ENCODE assay signal across 8 mouse cellular contexts in the genomic region with DNA sequence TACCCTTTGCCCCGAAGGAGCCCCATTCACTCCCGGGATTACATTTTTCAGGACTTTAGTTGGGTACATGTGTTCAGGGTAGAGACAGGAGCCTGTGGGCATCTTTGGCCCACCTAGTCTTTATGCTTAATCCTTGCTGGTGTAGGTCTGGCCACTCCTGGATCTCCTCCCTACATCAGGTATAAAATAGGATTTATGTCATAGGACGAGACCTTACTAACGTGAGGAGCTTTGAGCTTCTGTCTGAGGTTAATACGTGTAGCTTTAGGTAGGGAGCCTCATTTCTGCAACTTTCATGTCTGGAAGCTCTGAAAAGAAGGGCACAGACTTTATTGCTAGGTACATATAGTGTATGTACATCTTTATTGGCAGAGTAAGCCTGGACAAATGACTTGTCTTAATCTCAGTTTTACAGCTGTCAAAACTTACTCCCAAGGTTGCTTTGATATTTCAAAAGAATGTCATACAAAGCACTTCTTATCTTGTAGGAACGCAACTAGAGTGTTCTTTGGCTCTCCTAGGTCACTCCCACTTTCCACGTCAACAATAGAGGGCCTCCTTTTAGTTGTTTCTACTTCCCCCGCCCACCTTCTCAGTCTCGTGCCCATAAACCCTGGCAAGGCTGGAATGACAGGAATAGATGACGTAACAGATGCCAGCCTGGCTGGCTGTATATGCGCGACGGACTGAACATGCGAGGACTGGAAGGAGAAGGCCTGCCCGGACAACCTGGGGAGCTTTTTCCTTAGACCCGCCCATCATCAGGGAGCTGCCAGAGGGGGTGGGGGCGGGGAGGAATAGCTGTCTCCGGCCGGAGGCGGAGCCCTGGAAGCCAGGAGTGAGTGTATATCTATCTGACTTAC. TPM values are rescaled to one million over a fixed set of nuclear protein-coding genes. Genes with fewer than 3 reads are reported as not detected.
DNase-seq lines count a peak whose midpoint lies in the region; ATAC-seq and TF ChIP-seq lines count a peak whose summit lies in the region.

No protein-coding gene starts in this region.

- H3K27me3 ChIP-seq in embryonic facial prominence, embryonic 12.5 days, result no peaks in the 10 kb centered on the region
- no peaks in the 10 kb centered on the region for H3K27me3 ChIP-seq in kidney, adult 2 months (replicated peaks; ENCODE audit: control insufficient read depth, insufficient read depth, low read length)
- no peaks in the 10 kb centered on the region for H3K27me3 ChIP-seq in limb, embryonic 11.5 days (ENCODE audit: control insufficient read depth, insufficient read depth, low read length)
- peaks cover 22% of the 10 kb centered on the region; the same call in 1 of the 2 replicates for H3K27me3 ChIP-seq in midbrain, embryonic 12.5 days

- 7% methylated on average over 20 of the region's 20 CpGs for WGBS in embryonic facial prominence, embryonic 12.5 days
- WGBS in kidney, adult 2 months, result 11% methylated on average over 20 of the region's 20 CpGs
- WGBS in limb, embryonic 11.5 days, result 7% methylated on average over 20 of the region's 20 CpGs
- 6% methylated on average over 20 of the region's 20 CpGs for WGBS in midbrain, embryonic 12.5 days

- peak overlapping the region; percentile 66 for H3K4me3 ChIP-seq in embryonic facial prominence, embryonic 12.5 days
- peak overlapping the region; percentile 62 for H3K4me3 ChIP-seq in kidney, adult 2 months (ENCODE audit: insufficient read depth, low read depth, low read length)
- peak overlapping the region; percentile 83 for H3K4me3 ChIP-seq in limb, embryonic 11.5 days (ENCODE audit: low read depth, low read length)
- H3K4me3 ChIP-seq in midbrain, embryonic 12.5 days, result peak overlapping the region; percentile 91

- ATAC-seq in embryonic facial prominence, embryonic 12.5 days (ENCODE audit: insufficient number of reproducible peaks, insufficient read depth, low FRiP score, low TSS enrichment), result no peak
- ATAC-seq in limb, embryonic 11.5 days (ENCODE audit: insufficient number of reproducible peaks, low FRiP score, low TSS enrichment, low read depth), result peak; percentile 26; the same call in 1 of the 2 replicates
- peak; percentile 31; the same call in 1 of the 2 replicates for ATAC-seq in midbrain, embryonic 12.5 days (ENCODE audit: low FRiP score, low read depth)

- peaks cover 8% of the 10 kb centered on the region for H3K36me3 ChIP-seq in embryonic facial prominence, embryonic 12.5 days
- H3K36me3 ChIP-seq in kidney, adult 2 months (ENCODE audit: control insufficient read depth, insufficient read depth, low read length), result no peaks in the 10 kb centered on the region
- H3K36me3 ChIP-seq in limb, embryonic 11.5 days (ENCODE audit: control insufficient read depth, insufficient read depth, low read length), result peaks cover under 1% of the 10 kb centered on the region; the same call in 1 of the 2 replicates
- H3K36me3 ChIP-seq in midbrain, embryonic 12.5 days, result peaks cover 11% of the 10 kb centered on the region

- TF ChIP-seq CTCF in kidney, adult 2 months (conservative IDR thresholded peaks at IDR 0.05; ENCODE audit: insufficient read depth, insufficient read length, low read depth, low read length), result no peak

- peak; percentile 92 for DNase-seq in 3134 (ENCODE audit: extremely low read depth, insufficient read length, low spot score)
- peak; percentile 89 for DNase-seq in adrenal gland, postnatal 10 days
- DNase-seq in heart, adult 8-10 months (ENCODE audit: low spot score), result peak; percentile 83
- peak; percentile 85 for DNase-seq in kidney, adult 2 months
- peak; percentile 76 for DNase-seq in limb, embryonic 11.5 days (ENCODE audit: low spot score)
- DNase-seq in spleen, adult 18-20 months, result peak; percentile 24 to 32

- H3K9ac ChIP-seq in embryonic facial prominence, embryonic 12.5 days, result peak overlapping the region; percentile 41
- peak overlapping the region; percentile 19; the same call in 1 of the 2 replicates for H3K9ac ChIP-seq in limb, embryonic 11.5 days (ENCODE audit: low read length)
- H3K9ac ChIP-seq in midbrain, embryonic 12.5 days (replicated peaks), result peak overlapping the region; percentile 93

- H3K9me3 ChIP-seq in embryonic facial prominence, embryonic 12.5 days, result no peaks in the 10 kb centered on the region
- H3K9me3 ChIP-seq in limb, embryonic 11.5 days (ENCODE audit: control insufficient read depth, low read length), result no peaks in the 10 kb centered on the region
- no peaks in the 10 kb centered on the region for H3K9me3 ChIP-seq in midbrain, embryonic 12.5 days

- peaks cover 32% of the 10 kb centered on the region for H3K4me1 ChIP-seq in embryonic facial prominence, embryonic 12.5 days
- H3K4me1 ChIP-seq in kidney, adult 2 months (ENCODE audit: control insufficient read depth, insufficient read depth, low read length), result peaks cover 9% of the 10 kb centered on the region; the same call in 1 of the 2 replicates
- H3K4me1 ChIP-seq in limb, embryonic 11.5 days (ENCODE audit: control insufficient read depth, insufficient read depth, low read length), result peaks cover 16% of the 10 kb centered on the region
- peaks cover 33% of the 10 kb centered on the region for H3K4me1 ChIP-seq in midbrain, embryonic 12.5 days

- peak overlapping the region; percentile 68 for H3K27ac ChIP-seq in embryonic facial prominence, embryonic 12.5 days
- peak overlapping the region; percentile 87 for H3K27ac ChIP-seq in kidney, adult 2 months (ENCODE audit: insufficient read depth, low read depth, low read length)
- H3K27ac ChIP-seq in limb, embryonic 11.5 days (replicated peaks; ENCODE audit: low read depth, low read length), result no peak overlapping the region
- H3K27ac ChIP-seq in midbrain, embryonic 12.5 days (replicated peaks), result peak overlapping the region; percentile 90

- H3K4me2 ChIP-seq in embryonic facial prominence, embryonic 12.5 days (replicated peaks), result peak overlapping the region; percentile 89
- peak overlapping the region; percentile 89 for H3K4me2 ChIP-seq in limb, embryonic 11.5 days (ENCODE audit: low read depth, severe bottlenecking)
- peak overlapping the region; percentile 85 for H3K4me2 ChIP-seq in midbrain, embryonic 12.5 days (replicated peaks)

- no peak for TF ChIP-seq POLR2A in kidney, adult 2 months (IDR thresholded peaks at IDR 0.05; ENCODE audit: low read depth, low read length)

RNA-seq across cellular contexts. Expression of gene Ormdl3, which starts 0.7 kb away (rescaled TPM):
- 100 to 1,000 TPM; 135 to 143 TPM for total RNA-seq in adrenal gland, postnatal 10 days (2021)
- polyA plus RNA-seq in embryonic facial prominence, embryonic 12.5 days (2016; fragmentation: Nextera tagmentation; extraction: Ambion mirVana), result 62.8 and 64.2 TPM in 2 replicates
- total RNA-seq in heart, adult 8-10 months (2022), result 10 to 100 TPM; 39.7 to 46.4 (median 43.1) TPM
- 57.2 and 60.2 TPM in 2 replicates for polyA plus RNA-seq in kidney, adult 2 months (2012; rRNA removed)
- 9.6 and 10.1 TPM in 2 replicates for polyA plus RNA-seq in limb, embryonic 11.5 days (2014; fragmentation: Nextera tagmentation; extraction: Ambion mirVana)
- polyA plus RNA-seq in midbrain, embryonic 12.5 days (2016; fragmentation: Nextera tagmentation; extraction: Ambion mirVana), result 67.1 and 73.1 TPM in 2 replicates

RNA-seq across cellular contexts. Expression of gene Lrrc3c, which starts 10.2 kb away (rescaled TPM):
- not detected for total RNA-seq in adrenal gland, postnatal 10 days (2021)
- polyA plus RNA-seq in embryonic facial prominence, embryonic 12.5 days (2016; fragmentation: Nextera tagmentation; extraction: Ambion mirVana), result not detected in 2 replicates
- not detected for total RNA-seq in heart, adult 8-10 months (2022)
- polyA plus RNA-seq in kidney, adult 2 months (2012; rRNA removed), result not detected in 2 replicates
- not detected in 2 replicates for polyA plus RNA-seq in limb, embryonic 11.5 days (2014; fragmentation: Nextera tagmentation; extraction: Ambion mirVana)
- polyA plus RNA-seq in midbrain, embryonic 12.5 days (2016; fragmentation: Nextera tagmentation; extraction: Ambion mirVana), result not detected in 2 replicates

RNA-seq across cellular contexts. Expression of gene Zpbp2, which starts 37.0 kb away (rescaled TPM):
- under 1 TPM in 1 of 2 experiments, not detected in 1; 0.48 TPM for total RNA-seq in adrenal gland, postnatal 10 days (2021)
- polyA plus RNA-seq in embryonic facial prominence, embryonic 12.5 days (2016; fragmentation: Nextera tagmentation; extraction: Ambion mirVana), result not detected in 2 replicates
- total RNA-seq in heart, adult 8-10 months (2022), result not detected
- polyA plus RNA-seq in kidney, adult 2 months (2012; rRNA removed), result 0.26 and 0.34 TPM in 2 replicates
- 0.45 and 1.2 TPM in 2 replicates for polyA plus RNA-seq in limb, embryonic 11.5 days (2014; fragmentation: Nextera tagmentation; extraction: Ambion mirVana)
- 0.37 TPM in 1 of 2 replicates, not detected in the other for polyA plus RNA-seq in midbrain, embryonic 12.5 days (2016; fragmentation: Nextera tagmentation; extraction: Ambion mirVana)

RNA-seq across cellular contexts. Expression of gene Gm12355, which starts 37.5 kb away (rescaled TPM):
- 10 to 100 TPM; 15.7 to 19.1 TPM for total RNA-seq in adrenal gland, postnatal 10 days (2021)
- polyA plus RNA-seq in embryonic facial prominence, embryonic 12.5 days (2016; fragmentation: Nextera tagmentation; extraction: Ambion mirVana), result 1.1 TPM in 2 replicates
- 10 to 100 TPM in 1 of 4 experiments, 1 to 10 TPM in 3; 4.8 to 12.3 (median 7.9) TPM for total RNA-seq in heart, adult 8-10 months (2022)
- polyA plus RNA-seq in kidney, adult 2 months (2012; rRNA removed), result not detected in 2 replicates
- 0.75 and 0.80 TPM in 2 replicates for polyA plus RNA-seq in limb, embryonic 11.5 days (2014; fragmentation: Nextera tagmentation; extraction: Ambion mirVana)
- polyA plus RNA-seq in midbrain, embryonic 12.5 days (2016; fragmentation: Nextera tagmentation; extraction: Ambion mirVana), result 0.68 and 1.2 TPM in 2 replicates

RNA-seq across cellular contexts. Expression of gene Gsdma3, which starts 38.2 kb away (rescaled TPM):
- total RNA-seq in adrenal gland, postnatal 10 days (2021), result 10 to 100 TPM; 12.7 to 15.4 TPM
- not detected in 2 replicates for polyA plus RNA-seq in embryonic facial prominence, embryonic 12.5 days (2016; fragmentation: Nextera tagmentation; extraction: Ambion mirVana)
- 1 to 10 TPM; 1.6 to 3.4 (median 2.8) TPM for total RNA-seq in heart, adult 8-10 months (2022)
- polyA plus RNA-seq in kidney, adult 2 months (2012; rRNA removed), result not detected in 2 replicates
- not detected in 2 replicates for polyA plus RNA-seq in limb, embryonic 11.5 days (2014; fragmentation: Nextera tagmentation; extraction: Ambion mirVana)
- polyA plus RNA-seq in midbrain, embryonic 12.5 days (2016; fragmentation: Nextera tagmentation; extraction: Ambion mirVana), result not detected in 2 replicates

Comparison
In these comparisons a context has a peak if more than half of its experiments do, and no peak if none do; other contexts are left out.
1. DNase-seq: peak in every context shown above with its lines; median percentile 92 in 3134; 89 in adrenal gland, postnatal 10 days; 85 in kidney, adult 2 months; 83 in heart, adult 8-10 months; 76 in limb, embryonic 11.5 days; 28 in spleen, adult 18-20 months.
2. H3K9ac ChIP-seq: peak in every context shown above with its lines; median percentile 93 in midbrain, embryonic 12.5 days; 41 in embryonic facial prominence, embryonic 12.5 days; 19 in limb, embryonic 11.5 days.